Mouse (Mus musculus) intestine, embryonic 16.5 days (tissue): ENCODE results near the gene Hilpda. TPM values are rescaled to one million over a fixed set of nuclear protein-coding genes. Genes with fewer than 3 reads are reported as not detected.
A peak's percentile ranks its signal among the peaks of the same experiment; 100 is the strongest.

ENCODE experiments used
- ATAC-seq: fragments of 200-750 bp; cut with Nextera tagmentation; 2 replicates; pipeline ENCODE4 v1.8.0; 2017; ENCODE audit warnings: moderate TSS enrichment, moderate library complexity
- H3K27ac ChIP-seq: fragments of 300-500 bp; sonication (generic); 2 replicates; pipeline ENCODE4 v1.5.1; 2014; ENCODE audit warnings: mild to moderate bottlenecking, low read length
- H3K27me3 ChIP-seq: fragments of 300-500 bp; sonication (generic); replicated peaks from 2 replicates; pipeline ENCODE4 v1.6.1; 2014; ENCODE audit warnings: low read length, control low read depth, mixed read lengths; ENCODE audit not compliant: control insufficient read depth, insufficient read depth
- H3K36me3 ChIP-seq: fragments of 300-500 bp; sonication (generic); 2 replicates; pipeline ENCODE4 v1.6.1; 2014; ENCODE audit warnings: low read length, control low read depth; ENCODE audit not compliant: control insufficient read depth, insufficient read depth
- H3K4me1 ChIP-seq: fragments of 300-500 bp; sonication (generic); 2 replicates; pipeline ENCODE4 v1.6.1; 2014; ENCODE audit warnings: low read length, control low read depth, mixed read lengths; ENCODE audit not compliant: control insufficient read depth, insufficient read depth
- H3K4me2 ChIP-seq: fragments of 300-500 bp; sonication (generic); 2 replicates; pipeline ENCODE4 v1.6.1; 2014; ENCODE audit warnings: low read depth, low read length, control low read depth
- H3K4me3 ChIP-seq: fragments of 300-500 bp; sonication (generic); 2 replicates; pipeline ENCODE4 v1.5.1; 2014; ENCODE audit warnings: mild to moderate bottlenecking, low read length
- H3K9ac ChIP-seq: fragments of 300-500 bp; sonication (generic); 2 replicates; pipeline ENCODE4 v1.6.1; 2014; ENCODE audit warnings: low read depth, low read length
- H3K9me3 ChIP-seq: fragments of 300-500 bp; sonication (generic); 2 replicates; pipeline ENCODE4 v1.6.1; 2016; ENCODE audit warnings: low read length, control low read depth; ENCODE audit not compliant: control insufficient read depth
- WGBS: fragments of 180-500 bp; shearing (Covaris S2); extraction: QIAGEN DNeasy Blood & Tissue Kit; methylation state at CpG from one replicate; pipeline ENCODE4 v1.1.7; 2014; 5-methylcytosine and 5-hydroxymethylcytosine counted together
- polyA plus RNA-seq: library from polyadenylated mRNA; unstranded; fragments of >200 nt; fragmentation: Nextera tagmentation; extraction: Ambion mirVana; gene quantifications from 2 replicates; pipeline ENCODE4 v1.2.1, GENCODE M21; 2015

Gene Hilpda
- polyA plus RNA-seq, 1 experiment from 2014 or later: 27.8 TPM

DNA sequence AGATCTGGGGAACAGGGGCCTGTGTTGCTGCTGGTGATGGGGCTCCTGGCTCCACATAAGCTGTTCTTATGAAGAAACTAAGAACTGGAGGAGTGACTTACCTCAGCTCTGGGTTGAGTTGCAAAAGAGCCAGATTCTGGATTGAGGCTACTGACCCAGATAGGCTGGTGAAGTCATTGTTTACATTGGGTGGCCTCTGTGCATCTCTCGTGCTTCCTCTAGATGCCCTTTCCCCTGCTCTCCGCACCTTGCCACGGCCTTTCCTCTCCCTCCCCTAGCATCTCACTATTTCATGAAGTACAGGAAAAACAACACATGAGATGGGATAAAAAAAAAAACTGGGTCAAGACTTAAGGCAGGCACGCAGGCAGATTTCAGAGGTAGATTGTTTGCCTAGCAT is 5.4 kb upstream of the Hilpda start:
- WGBS: 43% methylated on average over 4 of the region's 4 CpGs
- ATAC-seq: no peak

DNA sequence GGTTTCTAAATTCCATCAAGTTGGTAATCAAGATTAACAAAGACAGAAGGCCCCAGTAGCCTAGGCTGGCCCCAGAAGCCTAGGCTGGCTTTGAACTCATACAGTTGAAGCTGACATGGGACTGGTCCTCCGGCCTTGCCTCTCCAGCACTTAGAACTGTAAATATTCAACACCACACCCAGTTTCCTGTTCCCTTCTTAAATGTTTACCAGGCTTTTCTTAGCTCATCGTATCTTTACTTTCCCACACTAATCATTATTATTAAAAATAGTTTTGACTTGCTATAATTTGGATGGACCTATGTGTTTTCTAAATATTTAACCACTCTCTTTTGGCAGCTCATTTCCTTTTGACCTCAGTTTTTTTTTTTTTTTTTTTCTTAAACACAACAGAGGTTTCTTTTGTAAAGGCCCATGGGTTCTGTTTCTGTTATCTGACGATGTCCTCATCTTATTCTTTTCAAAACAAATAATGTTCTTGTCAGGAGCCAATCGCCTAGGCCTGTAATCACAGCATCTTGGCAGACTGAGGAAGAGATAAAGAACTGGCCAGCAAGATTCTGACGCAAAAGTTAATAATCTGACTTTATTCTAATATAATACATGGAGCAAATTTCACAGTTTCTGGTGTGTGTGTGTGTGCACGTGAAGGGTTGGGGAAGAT is 3.2 kb upstream of the Hilpda start:
- ATAC-seq: no peak
- Histone ChIP-seq H3K4me1 (peaks cover 9% of the 10 kb centered on the region), H3K27ac (no peak overlapping the region), H3K27me3 (no peaks in the 10 kb centered on the region), H3K4me2 (no peak overlapping the region), H3K36me3 (no peaks in the 10 kb centered on the region), H3K4me3 (no peak overlapping the region), H3K9ac (no peak overlapping the region), H3K9me3 (no peaks in the 10 kb centered on the region)
- whole genome bisulfite sequencing: 61% methylated on average over 6 of the region's 6 CpGs

More for the DNA sequence above, 5.4 kb upstream of the Hilpda start:
- H3K9me3 ChIP-seq: no peaks in the 10 kb centered on the region
- H3K4me2 ChIP-seq: no peak overlapping the region
- no peaks in the 10 kb centered on the region for H3K27me3 ChIP-seq
- H3K4me1 ChIP-seq: peaks cover 6% of the 10 kb centered on the region; the same call in 1 of the 2 replicates
- no peak overlapping the region for H3K9ac ChIP-seq
- no peak overlapping the region for H3K4me3 ChIP-seq
- H3K36me3 ChIP-seq: no peaks in the 10 kb centered on the region
- no peak overlapping the region for H3K27ac ChIP-seq

GRCm38 (mm10) chr6:29270961-29271360 is 1.3 kb upstream of the Hilpda start:
- Histone ChIP-seq H3K9ac (peak overlapping the region; percentile 34; the same call in 1 of the 2 replicates), H3K27me3 (no peaks in the 10 kb centered on the region), H3K27ac (peak overlapping the region; percentile 34), H3K4me1 (peaks cover 9% of the 10 kb centered on the region), H3K4me3 (peak overlapping the region; percentile 20), H3K9me3 (no peaks in the 10 kb centered on the region), H3K4me2 (peak overlapping the region; percentile 51), H3K36me3 (0 out of 2 replicates have a peak, but pooled peaks cover 3% of the 10 kb centered on the region)
- peak; percentile 54 for ATAC-seq
- WGBS: 4% methylated on average over 8 of the region's 8 CpGs

DNA sequence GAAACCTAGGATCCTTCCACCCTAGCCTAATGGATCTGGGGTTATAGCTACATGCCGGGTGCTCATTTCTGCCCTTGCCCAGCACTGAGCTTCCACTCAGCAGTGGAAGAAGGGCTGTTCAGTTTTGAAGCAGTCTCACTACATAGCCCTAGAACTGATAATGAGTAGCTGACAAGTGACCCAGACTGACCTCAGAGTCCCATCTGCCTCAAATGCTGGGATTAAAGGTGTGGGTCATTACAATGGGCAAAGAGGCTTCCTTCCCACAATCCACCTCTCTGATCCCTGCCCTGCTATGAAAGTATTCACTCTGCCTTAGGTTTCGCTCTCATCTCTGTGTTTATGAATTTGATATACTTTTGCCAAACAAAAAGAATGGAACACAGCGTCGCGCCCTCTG is 4.5 kb downstream of the Hilpda start:
- Histone ChIP-seq H3K4me1 (peaks cover 3% of the 10 kb centered on the region), H3K9me3 (no peaks in the 10 kb centered on the region), H3K4me3 (no peak overlapping the region), H3K27ac (no peak overlapping the region), H3K36me3 (0 out of 2 replicates have a peak, but pooled peaks cover 3% of the 10 kb centered on the region), H3K27me3 (no peaks in the 10 kb centered on the region), H3K4me2 (no peak overlapping the region), H3K9ac (no peak overlapping the region)
- WGBS: 80% methylated on average over 5 of the region's 5 CpGs
- no peak for ATAC-seq

DNA sequence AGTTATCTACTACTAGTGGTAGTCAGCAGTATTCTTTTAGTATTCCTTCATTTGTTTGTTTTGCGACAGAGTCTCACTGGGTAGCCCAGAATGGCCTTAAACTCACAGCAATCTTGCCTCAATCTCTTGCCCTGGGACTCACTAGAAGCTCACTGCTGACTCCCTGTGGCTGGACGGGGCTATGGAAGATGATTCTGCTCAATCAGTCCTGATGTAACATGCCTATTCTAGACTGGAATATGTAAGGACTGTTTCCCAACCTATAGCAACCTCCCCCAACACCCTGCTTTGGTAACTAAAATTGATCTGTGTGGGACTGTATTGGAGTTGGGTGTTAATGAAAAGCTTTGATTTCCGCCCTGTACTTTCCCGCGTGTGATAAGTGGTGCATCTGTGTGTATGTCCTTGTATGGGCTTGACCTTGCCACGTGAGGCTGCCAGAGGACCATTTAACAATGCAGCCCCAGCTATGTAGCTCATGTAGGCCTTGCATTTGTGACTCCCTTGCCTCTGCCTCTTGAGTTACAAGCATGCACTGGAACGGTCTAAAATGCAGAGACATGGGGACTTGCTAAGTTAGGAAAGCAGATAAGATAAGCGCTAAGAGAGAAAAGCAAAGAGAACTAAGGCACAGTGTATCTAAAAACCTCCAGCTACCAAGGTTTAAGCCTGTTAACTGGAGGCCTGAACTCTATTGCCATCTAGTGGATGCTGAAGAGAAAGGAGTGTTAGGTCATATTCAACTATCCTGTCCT is 6.4 kb downstream of the Hilpda start:
- Histone ChIP-seq H3K4me2 (no peak overlapping the region), H3K9ac (no peak overlapping the region), H3K27ac (no peak overlapping the region; the same call in 1 of the 2 replicates), H3K27me3 (no peaks in the 10 kb centered on the region), H3K9me3 (no peaks in the 10 kb centered on the region), H3K36me3 (0 out of 2 replicates have a peak, but pooled peaks cover 3% of the 10 kb centered on the region), H3K4me3 (no peak overlapping the region), H3K4me1 (no peaks in the 10 kb centered on the region)
- ATAC-seq: peak; percentile 65
- WGBS: 27% methylated on average over 8 of the region's 8 CpGs

- H3K27me3 ChIP-seq: no peaks in the 10 kb centered on the region
- no peak within 1 kb of the TSS; the same call in 1 of the 2 replicates for H3K27ac ChIP-seq
- ATAC-seq: no peak
- 0 out of 2 replicates have a peak, but pooled peaks cover 3% of the 10 kb centered on the region for H3K36me3 ChIP-seq
- no peaks in the 10 kb centered on the region for H3K4me1 ChIP-seq
- no peak within 1 kb of the TSS for H3K4me3 ChIP-seq
- H3K4me2 ChIP-seq: no peak within 1 kb of the TSS
- no peak within 1 kb of the TSS for H3K9ac ChIP-seq
- H3K9me3 ChIP-seq: no peaks in the 10 kb centered on the region
- 80% methylated on average over 8 of the region's 8 CpGs for WGBS
These were observed 7.0 kb downstream of the Hilpda start, which contains the start of gene Fam71f2 for GRCm38 (mm10) chr6:29279293-29279692. Gene Fam71f2 (plus strand): TSS chr6:29279593.

DNA sequence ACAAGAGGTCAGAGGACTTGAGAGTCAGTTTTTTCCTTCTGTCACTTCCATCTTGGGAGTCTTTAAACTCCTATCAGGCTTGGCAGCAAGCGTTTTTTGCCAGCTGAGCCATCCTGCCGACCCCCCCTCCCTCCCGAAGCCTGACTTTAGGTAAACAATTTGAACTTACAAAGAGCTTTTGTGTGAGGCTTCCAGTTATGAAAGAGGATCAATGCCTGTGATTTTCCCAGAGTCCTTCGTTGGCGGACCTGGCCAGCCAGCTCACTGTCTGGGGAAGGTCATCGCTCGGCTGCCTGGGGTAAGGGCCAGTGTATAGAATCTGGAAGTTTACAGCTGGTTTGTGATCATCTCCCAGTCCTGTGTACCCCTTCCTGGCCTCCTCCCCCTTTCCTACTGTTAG is 8.4 kb downstream of the Hilpda start:
- no peak overlapping the region for H3K4me2 ChIP-seq
- no peak for ATAC-seq
- H3K9me3 ChIP-seq: no peaks in the 10 kb centered on the region
- H3K36me3 ChIP-seq: no peaks in the 10 kb centered on the region
- H3K4me1 ChIP-seq: no peaks in the 10 kb centered on the region
- no peak overlapping the region for H3K27ac ChIP-seq
- H3K27me3 ChIP-seq: no peaks in the 10 kb centered on the region
- no peak overlapping the region for H3K4me3 ChIP-seq
- 41% methylated on average over 7 of the region's 7 CpGs for WGBS
- no peak overlapping the region for H3K9ac ChIP-seq

DNA sequence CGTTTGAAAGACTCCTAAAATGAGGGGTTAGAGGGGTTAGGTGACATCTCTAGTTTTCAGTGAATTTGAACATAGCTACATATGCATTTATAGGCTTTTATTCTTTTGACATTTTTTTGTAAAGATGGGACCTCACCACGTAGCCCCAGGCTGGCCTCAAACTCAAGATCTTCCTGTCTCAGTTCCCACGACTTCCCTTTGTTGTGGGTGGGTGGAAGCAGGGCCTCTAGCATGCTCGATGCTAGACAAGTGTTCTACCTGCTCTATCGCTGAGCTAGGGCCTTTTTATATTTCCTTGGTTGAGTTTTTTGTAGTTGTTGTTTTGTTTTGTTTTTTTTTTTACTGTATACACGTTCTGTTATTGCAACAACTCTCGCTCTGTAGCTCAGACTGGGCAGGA is 14.6 kb downstream of the Hilpda start:
- no peak for ATAC-seq
- H3K9ac ChIP-seq: no peak overlapping the region
- no peak overlapping the region for H3K4me2 ChIP-seq
- no peak overlapping the region for H3K4me3 ChIP-seq
- no peak overlapping the region for H3K27ac ChIP-seq
- no peaks in the 10 kb centered on the region; the same call in 1 of the 2 replicates for H3K36me3 ChIP-seq
- no peaks in the 10 kb centered on the region for H3K9me3 ChIP-seq
- H3K27me3 ChIP-seq: no peaks in the 10 kb centered on the region
- 73% methylated on average over 7 of the region's 7 CpGs for WGBS
- H3K4me1 ChIP-seq: no peaks in the 10 kb centered on the region

- Histone ChIP-seq H3K4me3 (no peak overlapping the region), H3K27me3 (no peaks in the 10 kb centered on the region), H3K36me3 (no peaks in the 10 kb centered on the region; the same call in 1 of the 2 replicates), H3K9me3 (no peaks in the 10 kb centered on the region), H3K4me1 (no peaks in the 10 kb centered on the region), H3K9ac (no peak overlapping the region), H3K4me2 (no peak overlapping the region), H3K27ac (no peak overlapping the region)
- 45% methylated on average over 6 of the region's 6 CpGs for WGBS
- ATAC-seq: no peak
These were observed 15.2 kb downstream of the Hilpda start for GRCm38 (mm10) chr6:29287481-29287880.
